Mouse (Mus musculus) thymus, adult 2 months (tissue): Measurements from ENCODE around the gene Col13a1. TPM values are rescaled to one million over a fixed set of nuclear protein-coding genes. Genes with fewer than 3 reads are reported as not detected.

Experiments
- DNase-seq: peaks from one replicate; pipeline ENCODE4 v3.0.0; 2021
- H3K27ac ChIP-seq: fragments of 200-500 bp; 2 replicates; pipeline ENCODE4 v1.5.1; 2012; ENCODE audit warnings: low read length, control low read depth; ENCODE audit not compliant: control insufficient read depth, insufficient read depth
- H3K27me3 ChIP-seq: fragments of 200-500 bp; 2 replicates; pipeline ENCODE4 v1.6.1; 2012; ENCODE audit warnings: mild to moderate bottlenecking, low read length, moderate library complexity, mixed read lengths; ENCODE audit not compliant: control insufficient read depth, insufficient read depth
- H3K36me3 ChIP-seq: fragments of 200-500 bp; 2 replicates; pipeline ENCODE4 v1.6.1; 2012; ENCODE audit warnings: mild to moderate bottlenecking, low read length, moderate library complexity; ENCODE audit not compliant: control insufficient read depth, insufficient read depth
- H3K4me1 ChIP-seq: fragments of 200-500 bp; replicated peaks from 2 replicates; pipeline ENCODE4 v1.6.1; 2012; ENCODE audit warnings: low read length; ENCODE audit not compliant: control insufficient read depth, insufficient read depth
- H3K4me3 ChIP-seq: fragments of 200-500 bp; 2 replicates; pipeline ENCODE4 v1.5.1; 2012; ENCODE audit warnings: mild to moderate bottlenecking, low read length, control low read depth, moderate library complexity; ENCODE audit not compliant: control insufficient read depth, insufficient read depth
- CTCF ChIP-seq: fragments of 200-500 bp; IDR thresholded peaks from 2 replicates; pipeline ENCODE4 v1.5.1; 2012; ENCODE audit warnings: mild to moderate bottlenecking, control low read depth, low read length, moderate library complexity, borderline replicate concordance; ENCODE audit not compliant: control insufficient read depth, poor library complexity, insufficient read depth; ENCODE audit errors: extremely low read depth
- POLR2A ChIP-seq: fragments of 200-500 bp; IDR thresholded peaks from 2 replicates; pipeline ENCODE4 v1.6.1; 2012; ENCODE audit warnings: mild to moderate bottlenecking, low read length, control low read depth, moderate library complexity; ENCODE audit not compliant: control insufficient read depth, poor library complexity, insufficient read depth; ENCODE audit errors: extremely low read depth
- WGBS: fragments of 180-500 bp; shearing (Covaris S2); methylation state at CpG from one replicate; pipeline ENCODE4 v1.1.7; 2018; 5-methylcytosine and 5-hydroxymethylcytosine counted together
- polyA plus RNA-seq: library from polyadenylated mRNA; depleted of rRNA; stranded (reverse); fragments of >200 nt; gene quantifications from 2 replicates; pipeline ENCODE4 v1.2.3, GENCODE M21; 2012

Gene Col13a1
- polyA plus RNA-seq, 1 experiment: 0.13 TPM

- no peak for DNase-seq
- Histone ChIP-seq H3K27me3 (no peaks in the 10 kb centered on the region), H3K4me3 (no peak overlapping the region), H3K4me1 (no peaks in the 10 kb centered on the region), H3K36me3 (no peaks in the 10 kb centered on the region), H3K27ac (no peak overlapping the region)
- WGBS: 33% methylated on average over 11 of the region's 11 CpGs
- TF ChIP-seq CTCF: no peak
- TF ChIP-seq POLR2A: no peak
Measured at GRCm38 (mm10) chr10:61991481-61992424, 12.8 kb upstream of the Col13a1 start.

GRCm38 (mm10) chr10:61980424-61980823 is 1.5 kb upstream of the Col13a1 start:
- Histone ChIP-seq H3K36me3 (no peaks in the 10 kb centered on the region), H3K4me3 (no peak overlapping the region), H3K27me3 (peaks cover 13% of the 10 kb centered on the region), H3K27ac (no peak overlapping the region), H3K4me1 (0 out of 2 replicates have a peak, but pooled peaks cover 2% of the 10 kb centered on the region)
- 3% methylated on average over 7 of the region's 7 CpGs for WGBS
- DNase-seq: peak; percentile 88
- peak; percentile 41; the same call in 1 of the 2 replicates for TF ChIP-seq CTCF
- TF ChIP-seq POLR2A: no peak

- DNase-seq: no peak
- Histone ChIP-seq H3K36me3 (no peaks in the 10 kb centered on the region), H3K27me3 (peaks cover 13% of the 10 kb centered on the region), H3K4me3 (no peak overlapping the region), H3K27ac (no peak overlapping the region), H3K4me1 (0 out of 2 replicates have a peak, but pooled peaks cover 2% of the 10 kb centered on the region)
- WGBS: 2% methylated on average over 65 of the region's 65 CpGs
- TF ChIP-seq CTCF (no peak), POLR2A (no peak)
Measured at GRCm38 (mm10) chr10:61978112-61978865, 619 bp downstream of the Col13a1 start.

- Histone ChIP-seq H3K4me1 (0 out of 2 replicates have a peak, but pooled peaks cover 2% of the 10 kb centered on the region), H3K4me3 (no peak overlapping the region), H3K27ac (no peak overlapping the region), H3K36me3 (no peaks in the 10 kb centered on the region), H3K27me3 (peaks cover 13% of the 10 kb centered on the region)
- TF ChIP-seq POLR2A: no peak
- TF ChIP-seq CTCF: no peak
- DNase-seq: no peak
- WGBS: 7% methylated on average over 18 of the region's 18 CpGs
Measured at GRCm38 (mm10) chr10:61977392-61978096, 1.4 kb downstream of the Col13a1 start.

- WGBS: 18% methylated on average over 6 of the region's 6 CpGs
- no peak overlapping the region for H3K4me3 ChIP-seq
Measured at GRCm38 (mm10) chr10:61976987-61977386, 1.9 kb downstream of the Col13a1 start.

GRCm38 (mm10) chr10:61974581-61974980 is 4.3 kb downstream of the Col13a1 start:
- TF ChIP-seq POLR2A (no peak), CTCF (no peak)
- H3K36me3 ChIP-seq: no peaks in the 10 kb centered on the region
- 0 out of 2 replicates have a peak, but pooled peaks cover 2% of the 10 kb centered on the region for H3K4me1 ChIP-seq
- DNase-seq: no peak
- H3K27me3 ChIP-seq: peaks cover 12% of the 10 kb centered on the region
- no peak overlapping the region for H3K4me3 ChIP-seq
- 97% methylated on average over 2 of the region's 2 CpGs for WGBS
- H3K27ac ChIP-seq: no peak overlapping the region

More at GRCm38 (mm10) chr10:61976987-61977386, 1.9 kb downstream of the Col13a1 start:
- H3K4me1 ChIP-seq: 0 out of 2 replicates have a peak, but pooled peaks cover 2% of the 10 kb centered on the region
- no peak overlapping the region for H3K27ac ChIP-seq
- TF ChIP-seq POLR2A: no peak
- TF ChIP-seq CTCF: no peak
- no peaks in the 10 kb centered on the region for H3K36me3 ChIP-seq
- H3K27me3 ChIP-seq: peaks cover 13% of the 10 kb centered on the region
- DNase-seq: no peak
